Comparison of ENCODE assay signal across 12 mouse cellular contexts in genomic region chr4:152097911-152098799, GRCm38 (mm10). TPM values are rescaled to one million over a fixed set of nuclear protein-coding genes. Genes with fewer than 3 reads are reported as not detected.
DNase-seq lines count a peak whose midpoint lies in the region; ATAC-seq and TF ChIP-seq lines count a peak whose summit lies in the region.
"Had no signal": no experiment of that assay in that cellular context is flagged by ENCODE, and none has a peak within 500 bp of the region (broad histone marks: within the 10 kb centered on the region; RNA-seq: fewer than 3 reads in every experiment).

No protein-coding gene starts in this region.

- H3K27me3 ChIP-seq in embryonic facial prominence, embryonic 15.5 days: no peaks in the 10 kb centered on the region
- H3K27me3 ChIP-seq in kidney, postnatal 0 days (ENCODE audit: insufficient read depth, low read length): no peaks in the 10 kb centered on the region
- H3K27me3 ChIP-seq: liver, embryonic 13.5 days; Patski had no signal

- H3K4me1 ChIP-seq in embryonic facial prominence, embryonic 15.5 days: peaks cover 23% of the 10 kb centered on the region
- H3K4me1 ChIP-seq in kidney, postnatal 0 days (replicated peaks; ENCODE audit: insufficient read depth, low read length): peaks cover 15% of the 10 kb centered on the region; the same call in 1 of the 2 replicates

- WGBS in embryonic facial prominence, embryonic 15.5 days: 26% methylated on average over 11 of the region's 11 CpGs
- WGBS in kidney, postnatal 0 days: 45% methylated on average over 11 of the region's 11 CpGs

- no peaks in the 10 kb centered on the region for H3K9me3 ChIP-seq in embryonic facial prominence, embryonic 15.5 days (replicated peaks)
- H3K9me3 ChIP-seq in kidney, postnatal 0 days (replicated peaks; ENCODE audit: low read length): no peaks in the 10 kb centered on the region
- H3K9me3 ChIP-seq: liver, embryonic 13.5 days had no signal

- H3K4me3 ChIP-seq in layer of hippocampus, adult 2 months: peak overlapping the region; percentile 6; the same call in 1 of the 2 replicates
- no peak overlapping the region for H3K4me3 ChIP-seq in embryonic facial prominence, embryonic 15.5 days (replicated peaks)
- H3K4me3 ChIP-seq in kidney, postnatal 0 days (replicated peaks; ENCODE audit: low read depth, low read length): 0 out of 2 replicates have a peak overlapping the region, but pooled peaks have one; percentile 9
- H3K4me3 ChIP-seq: liver, embryonic 13.5 days had no signal

- H3K4me2 ChIP-seq in embryonic facial prominence, embryonic 15.5 days (replicated peaks): peak overlapping the region; percentile 12; the same call in 1 of the 2 replicates
- peak overlapping the region; percentile 30; the same call in 1 of the 2 replicates for H3K4me2 ChIP-seq in kidney, postnatal 0 days (ENCODE audit: low read length)

- peak overlapping the region; percentile 69; the same call in 1 of the 2 replicates for H3K27ac ChIP-seq in layer of hippocampus, adult 2 months
- H3K27ac ChIP-seq in embryonic facial prominence, embryonic 15.5 days (replicated peaks): no peak overlapping the region
- H3K27ac ChIP-seq in kidney, postnatal 0 days: peak overlapping the region; percentile 40; the same call in 1 of the 2 replicates
- H3K27ac ChIP-seq: liver, embryonic 13.5 days had no signal

- no peak overlapping the region for H3K9ac ChIP-seq in embryonic facial prominence, embryonic 15.5 days
- no peak overlapping the region for H3K9ac ChIP-seq in kidney, postnatal 0 days (ENCODE audit: low read depth, low read length)
- H3K9ac ChIP-seq: liver, embryonic 13.5 days had no signal

- no peak for DNase-seq in layer of hippocampus, adult 2 months (ENCODE audit: low spot score in 2 of 2)
- DNase-seq in layer of hippocampus, postnatal 10 days (ENCODE audit: low spot score in 2 of 2): no peak
- DNase-seq in kidney, postnatal 0 days (ENCODE audit: low spot score): no peak
- peak; percentile 70 for DNase-seq in lung, postnatal 36 days
- DNase-seq in gastrocnemius, adult 8-10 months (ENCODE audit: low spot score in 2 of 2): no peak
- DNase-seq in frontal cortex, postnatal 36 days (ENCODE audit: low spot score in 2 of 2): no peak
- DNase-seq in gastrocnemius, postnatal 4 days (ENCODE audit: low spot score in 2 of 2): no peak
- DNase-seq: liver, embryonic 13.5 days; spleen, adult 18-20 months had no signal

- peaks cover 19% of the 10 kb centered on the region for H3K36me3 ChIP-seq in embryonic facial prominence, embryonic 15.5 days
- H3K36me3 ChIP-seq in kidney, postnatal 0 days (ENCODE audit: insufficient read depth, low read length): 0 out of 2 replicates have a peak, but pooled peaks cover 7% of the 10 kb centered on the region

- ATAC-seq in embryonic facial prominence, embryonic 15.5 days (ENCODE audit: insufficient number of reproducible peaks, low FRiP score, low TSS enrichment, low read depth): no peak
- no peak for ATAC-seq in kidney, postnatal 0 days (replicated peaks; ENCODE audit: low FRiP score, low read depth)
- ATAC-seq: Patski had no signal

- TF ChIP-seq CTCF in layer of hippocampus, adult 2 months (conservative IDR thresholded peaks at IDR 0.05): peak; percentile 40; the same call in 1 of the 2 replicates
- TF ChIP-seq CTCF in kidney, postnatal 0 days (IDR thresholded peaks at IDR 0.05; ENCODE audit: low read depth): peak; percentile 6; the same call in 1 of the 2 replicates

RNA-seq across cellular contexts. Expression of gene Tnfrsf25, which starts 17.6 kb away (rescaled TPM):
- 10 to 100 TPM; 22.7 to 48.4 TPM for total RNA-seq in layer of hippocampus, adult 2 months (2021)
- total RNA-seq in layer of hippocampus, postnatal 10 days (2021): 10 to 100 TPM; 14.0 to 15.1 TPM
- polyA plus RNA-seq in embryonic facial prominence, embryonic 15.5 days (2015; fragmentation: Nextera tagmentation; extraction: Ambion mirVana): 1.5 and 2.0 TPM in 2 replicates
- polyA plus RNA-seq in kidney, postnatal 0 days (2015; fragmentation: Nextera tagmentation; extraction: Ambion mirVana): 0.68 and 0.83 TPM in 2 replicates
- total RNA-seq in gastrocnemius, adult 8-10 months (2022): under 1 TPM in 3 of 4 experiments, not detected in 1; 0.40 to 0.90 (median 0.85) TPM
- total RNA-seq in gastrocnemius, postnatal 4 days (2021): 1 to 10 TPM; 1.9 to 2.0 TPM

RNA-seq across cellular contexts. Expression of gene Plekhg5, which starts 25.9 kb away (rescaled TPM):
- total RNA-seq in layer of hippocampus, adult 2 months (2021): 100 to 1,000 TPM; 163 to 164 TPM
- 10 to 100 TPM; 76.0 to 79.6 TPM for total RNA-seq in layer of hippocampus, postnatal 10 days (2021)
- 20.8 and 21.3 TPM in 2 replicates for polyA plus RNA-seq in embryonic facial prominence, embryonic 15.5 days (2015; fragmentation: Nextera tagmentation; extraction: Ambion mirVana)
- 18.3 and 19.3 TPM in 2 replicates for polyA plus RNA-seq in kidney, postnatal 0 days (2015; fragmentation: Nextera tagmentation; extraction: Ambion mirVana)
- 1 to 10 TPM; 5.2 to 6.1 (median 5.8) TPM for total RNA-seq in gastrocnemius, adult 8-10 months (2022)
- 10 to 100 TPM; 22.2 to 31.9 TPM for total RNA-seq in gastrocnemius, postnatal 4 days (2021)

RNA-seq across cellular contexts. Expression of gene Espn, which starts 54.0 kb away (rescaled TPM):
- 1 to 10 TPM; 1.2 to 1.9 TPM for total RNA-seq in layer of hippocampus, adult 2 months (2021)
- total RNA-seq in layer of hippocampus, postnatal 10 days (2021): under 1 TPM; 0.62 to 0.78 TPM
- 7.5 TPM in 2 replicates for polyA plus RNA-seq in embryonic facial prominence, embryonic 15.5 days (2015; fragmentation: Nextera tagmentation; extraction: Ambion mirVana)
- polyA plus RNA-seq in kidney, postnatal 0 days (2015; fragmentation: Nextera tagmentation; extraction: Ambion mirVana): 32.9 and 35.0 TPM in 2 replicates
- under 1 TPM; 0.11 to 0.48 (median 0.28) TPM for total RNA-seq in gastrocnemius, adult 8-10 months (2022)
- 1 to 10 TPM; 1.5 TPM for total RNA-seq in gastrocnemius, postnatal 4 days (2021)

RNA-seq across cellular contexts. Expression of gene Nol9, which starts 59.0 kb away (rescaled TPM):
- 10 to 100 TPM; 19.9 to 21.0 TPM for total RNA-seq in layer of hippocampus, adult 2 months (2021)
- total RNA-seq in layer of hippocampus, postnatal 10 days (2021): 10 to 100 TPM; 27.3 to 31.6 TPM
- polyA plus RNA-seq in embryonic facial prominence, embryonic 15.5 days (2015; fragmentation: Nextera tagmentation; extraction: Ambion mirVana): 31.0 and 32.4 TPM in 2 replicates
- 20.0 and 20.5 TPM in 2 replicates for polyA plus RNA-seq in kidney, postnatal 0 days (2015; fragmentation: Nextera tagmentation; extraction: Ambion mirVana)
- 10 to 100 TPM in 2 of 4 experiments, 1 to 10 TPM in 2; 9.4 to 13.2 (median 10.0) TPM for total RNA-seq in gastrocnemius, adult 8-10 months (2022)
- total RNA-seq in gastrocnemius, postnatal 4 days (2021): 10 to 100 TPM; 13.2 to 15.1 TPM

RNA-seq across cellular contexts. Expression of gene Tas1r1, which starts 59.8 kb away (rescaled TPM):
- total RNA-seq in layer of hippocampus, adult 2 months (2021): under 1 TPM; 0.69 to 0.76 TPM
- total RNA-seq in layer of hippocampus, postnatal 10 days (2021): under 1 TPM; 0.37 to 0.45 TPM
- 1.2 TPM in 2 replicates for polyA plus RNA-seq in embryonic facial prominence, embryonic 15.5 days (2015; fragmentation: Nextera tagmentation; extraction: Ambion mirVana)
- 0.39 and 0.45 TPM in 2 replicates for polyA plus RNA-seq in kidney, postnatal 0 days (2015; fragmentation: Nextera tagmentation; extraction: Ambion mirVana)
- 1 to 10 TPM in 1 of 4 experiments, under 1 TPM in 3; 0.32 to 1.3 (median 0.66) TPM for total RNA-seq in gastrocnemius, adult 8-10 months (2022)
- 1 to 10 TPM; 3.0 to 3.5 TPM for total RNA-seq in gastrocnemius, postnatal 4 days (2021)
- total RNA-seq: heart, postnatal 36 days had no signal

Comparison
In these comparisons a context has a peak if more than half of its experiments do, and no peak if none do; other contexts are left out.
1. RNA of gene Tnfrsf25, which starts 17.6 kb away (total RNA-seq): 22.7 to 48.4 TPM in layer of hippocampus, adult 2 months and 14.0 to 15.1 TPM in layer of hippocampus, postnatal 10 days; 1.9 to 2.0 TPM in gastrocnemius, postnatal 4 days and 0.40 to 0.90 TPM in gastrocnemius, adult 8-10 months; every median in the first group is over 4 times any median in the second.